Mouse (Mus musculus) liver, embryonic 14.5 days (tissue): ENCODE results near the gene Asic5. TPM values are rescaled to one million over a fixed set of nuclear protein-coding genes. Genes with fewer than 3 reads are reported as not detected.

Experiments used
- ATAC-seq: fragments of 200-750 bp; cut with Nextera tagmentation; 2 replicates; pipeline ENCODE4 v1.8.0; 2017; ENCODE audit warnings: moderate number of reproducible peaks, mild to moderate bottlenecking, moderate library complexity; ENCODE audit not compliant: insufficient read depth
- DNase-seq, 3 experiments: peaks; one replicate each; pipeline ENCODE4 v3.0.0-alpha.2; 2012 to 2013; ENCODE audit warnings: low read depth in 3 of 3, low spot score in 3 of 3
- H3K27ac ChIP-seq: fragments of 300-500 bp; sonication (generic); 2 replicates; pipeline ENCODE4 v1.5.1; 2014; ENCODE audit warnings: moderate library complexity, mild to moderate bottlenecking, control low read depth, inconsistent platforms
- H3K27me3 ChIP-seq: fragments of 300-500 bp; sonication (generic); 2 replicates; pipeline ENCODE4 v1.6.1; 2014; ENCODE audit warnings: mild to moderate bottlenecking, low read length, moderate library complexity; ENCODE audit not compliant: control insufficient read depth, insufficient read depth
- H3K36me3 ChIP-seq: fragments of 300-500 bp; sonication (generic); replicated peaks from 2 replicates; pipeline ENCODE4 v1.6.1; 2014; ENCODE audit warnings: low read depth; ENCODE audit not compliant: control insufficient read depth, insufficient read depth
- H3K4me1 ChIP-seq, 2 experiments: fragments of 200-500 bp in 1 of 2; fragments of 300-500 bp in 1 of 2; sonication (generic) in 1 of 2; replicated peaks; 2 replicates each; pipeline ENCODE4 v1.6.1; 2012 to 2014; ENCODE audit warnings: antibody characterized with exemption in 1 of 2, inconsistent platforms in 1 of 2, low read length in 1 of 2; ENCODE audit not compliant: control insufficient read depth in 2 of 2, insufficient read depth in 2 of 2
- H3K4me2 ChIP-seq: fragments of 300-500 bp; sonication (generic); 2 replicates; pipeline ENCODE4 v1.6.1; 2014; ENCODE audit warnings: low read depth, mild to moderate bottlenecking, control low read depth, moderate library complexity
- H3K4me3 ChIP-seq, 2 experiments: fragments of 200-500 bp in 1 of 2; fragments of 300-500 bp in 1 of 2; sonication (generic) in 1 of 2; 2 replicates each; pipeline ENCODE4 v1.5.1; 2012 to 2014; ENCODE audit warnings: low read depth in 2 of 2, low read length in 2 of 2, mild to moderate bottlenecking in 2 of 2, control low read depth in 1 of 2, inconsistent platforms in 1 of 2, moderate library complexity in 1 of 2; ENCODE audit not compliant: insufficient read depth in 1 of 2
- H3K9ac ChIP-seq: fragments of 300-500 bp; sonication (generic); replicated peaks from 2 replicates; pipeline ENCODE4 v1.6.1; 2014; ENCODE audit warnings: mild to moderate bottlenecking, control low read depth, moderate library complexity
- H3K9me3 ChIP-seq: fragments of 300-500 bp; sonication (generic); 2 replicates; pipeline ENCODE4 v1.6.1; 2016; ENCODE audit warnings: low read length, mixed read lengths; ENCODE audit not compliant: control insufficient read depth
- CTCF ChIP-seq: IDR thresholded peaks from 2 replicates; pipeline ENCODE4 v1.5.1; 2016; ENCODE audit warnings: antibody characterized with exemption, low read depth, control low read depth
- EP300 ChIP-seq: IDR thresholded peaks from 2 replicates; pipeline ENCODE4 v1.6.1; 2016; ENCODE audit warnings: antibody characterized with exemption, low read depth
- WGBS: fragments of 180-500 bp; shearing (Covaris S2); extraction: QIAGEN DNeasy Blood & Tissue Kit; methylation state at CpG from one replicate; pipeline ENCODE4 v1.1.7; 2014; ENCODE audit not compliant: insufficient replicate concordance; 5-methylcytosine and 5-hydroxymethylcytosine counted together
- polyA plus RNA-seq, 2 experiments: library from polyadenylated mRNA; depleted of rRNA in 1 of 2; stranded (reverse) in 1 of 2; unstranded in 1 of 2; fragments of >200 nt; fragmentation: Nextera tagmentation in 1 of 2; extraction: Ambion mirVana in 1 of 2; gene quantifications; 2 replicates each; pipeline versions ENCODE4 v1.2.1 to v1.2.3; 2012 to 2014

Asic5 gene
- polyA plus RNA-seq, 2 experiments, result not detected

GRCm38 (mm10) chr3:81990531-81990930, 8.4 kb downstream of the Asic5 start:
- TF ChIP-seq EP300, result no peak
- no peak for TF ChIP-seq CTCF
- ATAC-seq, result no peak
- Histone ChIP-seq H3K27ac (no peak overlapping the region), H3K9ac (no peak overlapping the region), H3K4me3 (no peak overlapping the region), H3K36me3 (no peaks in the 10 kb centered on the region), H3K9me3 (no peaks in the 10 kb centered on the region), H3K27me3 (no peaks in the 10 kb centered on the region), H3K4me1 (peaks cover 0 to 7% of the 10 kb centered on the region in 2 experiments; a peak in 3 of 4 replicates), H3K4me2 (no peak overlapping the region)
- WGBS, result 32% methylated on average over 3 of the region's 3 CpGs
- no peak for DNase-seq

GRCm38 (mm10) chr3:81995371-81995770, 13.3 kb downstream of the Asic5 start:
- no peaks in the 10 kb centered on the region for H3K27me3 ChIP-seq
- H3K4me3 ChIP-seq, result no peak overlapping the region
- H3K9me3 ChIP-seq, result no peaks in the 10 kb centered on the region
- no peak overlapping the region for H3K4me2 ChIP-seq
- 27% methylated on average over 4 of the region's 4 CpGs for WGBS
- TF ChIP-seq EP300, result no peak
- H3K4me1 ChIP-seq, result no peaks in the 10 kb centered on the region; a peak in 2 of 4 replicates
- H3K36me3 ChIP-seq, result no peaks in the 10 kb centered on the region
- no peak overlapping the region for H3K27ac ChIP-seq
- H3K9ac ChIP-seq, result no peak overlapping the region
- no peak for DNase-seq
- ATAC-seq, result no peak

GRCm38 (mm10) chr3:81995988-81996387, 13.9 kb downstream of the Asic5 start:
- no peak overlapping the region for H3K9ac ChIP-seq
- H3K36me3 ChIP-seq, result no peaks in the 10 kb centered on the region
- no peak overlapping the region for H3K4me2 ChIP-seq
- H3K9me3 ChIP-seq, result no peaks in the 10 kb centered on the region
- peak in 1 of 3 experiments; percentile 7 for DNase-seq
- H3K27me3 ChIP-seq, result no peaks in the 10 kb centered on the region
- H3K4me1 ChIP-seq, result no peaks in the 10 kb centered on the region
- no peak for ATAC-seq
- H3K27ac ChIP-seq, result no peak overlapping the region
- H3K4me3 ChIP-seq, result no peak overlapping the region
- WGBS, result 5% methylated on average over 1 of the region's 1 CpGs
- no peak for TF ChIP-seq EP300
- TF ChIP-seq CTCF, result peak; percentile 54; the same call in 1 of the 2 replicates

GRCm38 (mm10) chr3:82007002-82007401, 24.9 kb downstream of the Asic5 start:
- TF ChIP-seq CTCF, result no peak
- no peak for TF ChIP-seq EP300
- Histone ChIP-seq H3K4me3 (no peak overlapping the region), H3K27ac (no peak overlapping the region), H3K36me3 (no peaks in the 10 kb centered on the region), H3K27me3 (no peaks in the 10 kb centered on the region), H3K9me3 (no peaks in the 10 kb centered on the region), H3K4me2 (no peak overlapping the region), H3K9ac (no peak overlapping the region), H3K4me1 (no peaks in the 10 kb centered on the region)
- DNase-seq (no peak), ATAC-seq (no peak)
- WGBS, result 56% methylated on average over 1 of the region's 1 CpGs

GRCm38 (mm10) chr3:82014148-82014703, 32.1 kb downstream of the Asic5 start:
- H3K9ac ChIP-seq, result no peak overlapping the region
- H3K9me3 ChIP-seq, result no peaks in the 10 kb centered on the region
- TF ChIP-seq CTCF (no peak), EP300 (no peak)
- H3K27ac ChIP-seq, result no peak overlapping the region
- no peaks in the 10 kb centered on the region for H3K36me3 ChIP-seq
- no peak for DNase-seq
- H3K4me2 ChIP-seq, result no peak overlapping the region
- no peaks in the 10 kb centered on the region for H3K4me1 ChIP-seq
- H3K27me3 ChIP-seq, result no peaks in the 10 kb centered on the region
- 60% methylated on average over 7 of the region's 7 CpGs for WGBS
- no peak for ATAC-seq
- H3K4me3 ChIP-seq, result no peak overlapping the region
